ENCODE assay signal across 23 mouse cellular contexts in genomic region chr2:38367023-38367422, GRCm38 (mm10). TPM values are rescaled to one million over a fixed set of nuclear protein-coding genes. Genes with fewer than 3 reads are reported as not detected.
DNase-seq lines count a peak whose midpoint lies in the region; ATAC-seq and TF ChIP-seq lines count a peak whose summit lies in the region.
"Had no signal": no experiment of that assay in that cellular context is flagged by ENCODE, and none has a peak within 500 bp of the region (broad histone marks: within the 10 kb centered on the region; RNA-seq: fewer than 3 reads in every experiment).

No protein-coding gene starts in this region.

- TF ChIP-seq CTCF in layer of hippocampus, adult 2 months (conservative IDR thresholded peaks at IDR 0.05): no peak

- no peaks in the 10 kb centered on the region for H3K27me3 ChIP-seq in forebrain, embryonic 16.5 days (replicated peaks; ENCODE audit: control insufficient read depth, insufficient read depth, low read length)
- peaks cover 94% of the 10 kb centered on the region for H3K27me3 ChIP-seq in midbrain, embryonic 13.5 days

- H3K9me3 ChIP-seq in forebrain, embryonic 16.5 days (ENCODE audit: control insufficient read depth, low read length): no peaks in the 10 kb centered on the region
- H3K9me3 ChIP-seq in midbrain, embryonic 13.5 days: no peaks in the 10 kb centered on the region
- H3K9me3 ChIP-seq: G1E; limb, embryonic 13.5 days; liver, embryonic 15.5 days had no signal

- WGBS in forebrain, embryonic 16.5 days: 27% methylated on average over 9 of the region's 9 CpGs
- 17% methylated on average over 9 of the region's 9 CpGs for WGBS in midbrain, embryonic 13.5 days

- 0 out of 2 replicates have a peak, but pooled peaks have one; percentile 4 for ATAC-seq in forebrain, embryonic 16.5 days
- ATAC-seq in midbrain, embryonic 13.5 days: no peak
- ATAC-seq: CD4-positive, CD25-positive, alpha-beta regulatory T cell, adult 4 months had no signal

- no peak overlapping the region; the same call in 1 of the 2 replicates for H3K9ac ChIP-seq in forebrain, embryonic 16.5 days (replicated peaks; ENCODE audit: low read depth, low read length)
- H3K9ac ChIP-seq in midbrain, embryonic 13.5 days (replicated peaks): no peak overlapping the region
- H3K9ac ChIP-seq: limb, embryonic 13.5 days; liver, embryonic 15.5 days had no signal

- 0 out of 2 replicates have a peak, but pooled peaks cover 5% of the 10 kb centered on the region for H3K36me3 ChIP-seq in forebrain, embryonic 16.5 days (ENCODE audit: control insufficient read depth, insufficient read depth)
- peaks cover 42% of the 10 kb centered on the region for H3K36me3 ChIP-seq in midbrain, embryonic 13.5 days
- H3K36me3 ChIP-seq: G1E; liver, embryonic 15.5 days had no signal

- peak overlapping the region; percentile 71 for H3K27ac ChIP-seq in layer of hippocampus, adult 2 months
- peak overlapping the region; percentile 43; the same call in 1 of the 2 replicates for H3K27ac ChIP-seq in forebrain, embryonic 16.5 days (ENCODE audit: low read length)
- H3K27ac ChIP-seq in midbrain, embryonic 13.5 days: peak overlapping the region; percentile 31
- H3K27ac ChIP-seq: heart, adult 2 months; limb, embryonic 13.5 days; liver, embryonic 15.5 days had no signal

- DNase-seq in embryo, embryonic 11 days: peak; percentile 20
- no peak for DNase-seq in embryo, embryonic 10 days (ENCODE audit: low spot score)
- DNase-seq in layer of hippocampus, adult 2 months (ENCODE audit: low spot score in 2 of 2): no peak
- DNase-seq in layer of hippocampus, adult 8-10 months (ENCODE audit: low spot score in 2 of 2): no peak
- no peak for DNase-seq in lung, postnatal 4 days
- no peak for DNase-seq in thymus, adult 18-20 months
- DNase-seq: cerebellum, adult 9-10 months; heart, adult 2 months; heart, postnatal 14 days; layer of hippocampus, postnatal 36 days; lung, postnatal 10 days; spleen, adult 18-20 months; thymus, adult 2 months had no signal

- no peak overlapping the region for H3K4me2 ChIP-seq in forebrain, embryonic 16.5 days (ENCODE audit: low read length)
- H3K4me2 ChIP-seq in midbrain, embryonic 13.5 days (replicated peaks): no peak overlapping the region
- H3K4me2 ChIP-seq: limb, embryonic 13.5 days; liver, embryonic 15.5 days had no signal

- H3K4me1 ChIP-seq in forebrain, embryonic 16.5 days (replicated peaks; ENCODE audit: control insufficient read depth, insufficient read depth, low read length): peaks cover 24% of the 10 kb centered on the region
- peaks cover 27% of the 10 kb centered on the region for H3K4me1 ChIP-seq in midbrain, embryonic 13.5 days (replicated peaks)

- no peak overlapping the region for H3K4me3 ChIP-seq in layer of hippocampus, adult 2 months
- no peak overlapping the region for H3K4me3 ChIP-seq in forebrain, embryonic 16.5 days (replicated peaks; ENCODE audit: low read length)
- H3K4me3 ChIP-seq in midbrain, embryonic 13.5 days (replicated peaks): no peak overlapping the region
- H3K4me3 ChIP-seq: heart, adult 2 months; limb, embryonic 13.5 days; liver, embryonic 15.5 days had no signal

RNA-seq across cellular contexts. Expression of gene Lhx2, which starts 27.9 kb away (rescaled TPM):
- total RNA-seq in layer of hippocampus, adult 2 months (2021): 10 to 100 TPM; 96.6 to 99.5 TPM
- 10 to 100 TPM; 67.2 to 84.6 (median 74.4) TPM for total RNA-seq in layer of hippocampus, adult 8-10 months (2022)
- 69.7 and 90.4 TPM in 2 replicates for polyA plus RNA-seq in forebrain, embryonic 16.5 days (2015; fragmentation: Nextera tagmentation; extraction: Ambion mirVana)
- 89.3 and 97.3 TPM in 2 replicates for polyA plus RNA-seq in midbrain, embryonic 13.5 days (2015; fragmentation: Nextera tagmentation; extraction: Ambion mirVana)
- total RNA-seq: heart, adult 2 months; megakaryocyte-erythroid progenitor cell, adult 5-6 weeks had no signal
- polyA plus RNA-seq: CD4-positive, CD25-positive, alpha-beta regulatory T cell, adult 4 months; heart, adult 2 months; kidney, embryonic 14.5 days; large intestine, adult 2 months; stomach, embryonic 14.5 days had no signal
